Mouse (Mus musculus): ENCODE data around the gene Gm6169. TPM values are rescaled to one million over a fixed set of nuclear protein-coding genes. Genes with fewer than 3 reads are reported as not detected.
"Not testable (repeated sequence)": the region's sequence is repeated elsewhere in the genome, so short reads cannot be mapped to it uniquely, and the experiment has no call there.

Gene Gm6169
- 0.75 and 1.5 TPM in 2 replicates for polyA plus RNA-seq (2016; fragmentation: Nextera tagmentation; extraction: Ambion mirVana)

DNA sequence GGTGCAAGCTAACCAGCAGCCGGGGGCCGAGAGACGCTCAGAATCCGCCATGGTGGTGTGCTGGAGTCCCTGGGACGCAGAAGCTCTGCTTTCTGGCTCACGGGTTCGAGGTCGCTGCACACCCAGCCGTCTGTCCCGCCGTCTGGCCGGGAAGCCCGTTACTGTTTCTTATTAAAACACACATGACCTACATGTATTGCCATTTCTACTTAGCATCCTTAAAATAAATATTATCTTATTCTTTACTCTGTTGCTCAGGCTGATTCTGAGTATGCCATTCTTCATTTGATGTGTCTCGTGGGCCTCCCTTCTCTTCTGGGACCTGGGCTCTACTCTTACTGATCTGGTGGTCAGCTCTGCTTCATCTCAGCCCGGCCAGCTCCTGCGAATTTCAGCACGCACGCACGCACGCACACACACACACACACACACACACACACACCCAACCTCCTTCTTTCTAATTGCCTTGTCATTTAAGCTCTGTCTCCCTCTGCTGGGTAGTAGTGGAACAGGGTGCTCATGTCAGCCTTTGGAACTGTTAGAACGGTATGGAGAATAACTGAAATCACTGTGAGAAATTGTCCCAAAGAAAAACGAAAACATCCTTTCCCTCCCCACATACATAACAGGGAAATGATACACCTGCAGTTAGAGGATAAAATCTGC, at the start of gene Gm6169:
Gene Gm6169, minus strand, starts transcription at position 51 of the 666 bp plus-strand sequence.
- Histone ChIP-seq H3K27ac (no peak within 1 kb of the TSS), H3K4me1 (no peaks in the 10 kb centered on the region), H3K27me3 (replicated peaks) (no peaks in the 10 kb centered on the region), H3K9me3 (replicated peaks) (no peaks in the 10 kb centered on the region), H3K4me3 (no peak within 1 kb of the TSS), H3K4me2 (no peak within 1 kb of the TSS), H3K9ac (no peak within 1 kb of the TSS), H3K36me3 (peaks cover 9% of the 10 kb centered on the region)
- 78% methylated on average over 22 of the region's 22 CpGs for WGBS (ENCODE audit: insufficient replicate concordance)
- no peak for ATAC-seq

DNA sequence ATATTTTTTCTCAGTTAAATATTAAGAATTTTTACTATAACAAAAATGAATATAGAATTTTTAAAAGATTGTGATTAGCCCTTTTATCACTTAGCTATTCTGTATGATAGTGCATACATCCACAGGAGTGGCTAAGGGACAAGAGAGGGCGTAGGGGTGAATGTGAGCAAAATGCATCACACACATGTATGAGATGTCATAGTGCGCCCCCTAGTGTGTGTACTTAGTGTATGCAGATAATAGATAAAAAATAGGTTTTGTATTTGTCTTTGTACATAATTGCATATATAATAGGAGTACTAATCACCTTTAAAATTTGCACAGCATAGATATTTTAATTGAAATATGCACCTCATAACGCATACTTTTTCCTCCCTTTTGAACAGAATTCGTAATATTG, 46.8 kb upstream of the Gm6169 start:
- Histone ChIP-seq H3K4me3 (no peak overlapping the region), H3K9me3 (replicated peaks) (no peaks in the 10 kb centered on the region), H3K4me1 (0 out of 2 replicates have a peak, but pooled peaks cover 2% of the 10 kb centered on the region), H3K9ac (no peak overlapping the region), H3K36me3 (peaks cover 71% of the 10 kb centered on the region), H3K27me3 (replicated peaks) (no peaks in the 10 kb centered on the region), H3K27ac (no peak overlapping the region), H3K4me2 (no peak overlapping the region)
- WGBS (ENCODE audit: insufficient replicate concordance): 53% methylated on average over 4 of the region's 4 CpGs
- no peak for ATAC-seq

- H3K4me3 ChIP-seq: no peak overlapping the region
- no peak overlapping the region for H3K4me2 ChIP-seq
- peaks cover 11% of the 10 kb centered on the region for H3K4me1 ChIP-seq
- no peak overlapping the region for H3K9ac ChIP-seq
- no peaks in the 10 kb centered on the region for H3K9me3 ChIP-seq (replicated peaks)
- no peaks in the 10 kb centered on the region for H3K27me3 ChIP-seq (replicated peaks)
- no peak for ATAC-seq
- peaks cover 40% of the 10 kb centered on the region for H3K36me3 ChIP-seq
- H3K27ac ChIP-seq: no peak overlapping the region
- WGBS (ENCODE audit: insufficient replicate concordance): 81% methylated on average over 7 of the region's 7 CpGs
Measured at GRCm38 (mm10) chr13:97142321-97142720, 43.3 kb upstream of the Gm6169 start.

GRCm38 (mm10) chr13:97138404-97138931, 39.4 kb upstream of the Gm6169 start:
- Histone ChIP-seq H3K4me3 (peak overlapping the region; percentile 91), H3K4me1 (peaks cover 19% of the 10 kb centered on the region), H3K36me3 (peaks cover 39% of the 10 kb centered on the region), H3K27ac (peak overlapping the region; percentile 79), H3K9ac (peak overlapping the region; percentile 84), H3K4me2 (peak overlapping the region; percentile 68)
- not testable (repeated sequence) for H3K9me3 ChIP-seq (replicated peaks); ATAC-seq; H3K27me3 ChIP-seq (replicated peaks)
- 17% methylated on average over 8 of the region's 8 CpGs for WGBS (ENCODE audit: insufficient replicate concordance)

GRCm38 (mm10) chr13:97137466-97138400, 38.7 kb upstream of the Gm6169 start, which contains the start of the genes Gfm2 and Nsa2:
TSS of gene Gfm2 (plus strand) at chr13:97137937.
TSS of gene Nsa2 (minus strand) at chr13:97137937.
- Histone ChIP-seq H3K4me1 (peaks cover 16% of the 10 kb centered on the region), H3K36me3 (peaks cover 39% of the 10 kb centered on the region), H3K4me2 (peak within 1 kb of the TSS; percentile 72), H3K27ac (peak within 1 kb of the TSS; percentile 79), H3K9ac (peak within 1 kb of the TSS; percentile 84), H3K9me3 (replicated peaks) (no peaks in the 10 kb centered on the region), H3K27me3 (replicated peaks) (no peaks in the 10 kb centered on the region), H3K4me3 (peak within 1 kb of the TSS; percentile 91)
- ATAC-seq: peak; percentile 99
- WGBS (ENCODE audit: insufficient replicate concordance): under 1% methylated on average over 57 of the region's 57 CpGs

GRCm38 (mm10) chr13:97130413-97130812, 31.4 kb upstream of the Gm6169 start:
- no CpG with 5 or more reads among the region's 2 CpGs for WGBS (ENCODE audit: insufficient replicate concordance)
- not testable (repeated sequence) for H3K9ac ChIP-seq; H3K4me2 ChIP-seq; H3K4me1 ChIP-seq; H3K27me3 ChIP-seq (replicated peaks); H3K4me3 ChIP-seq; H3K9me3 ChIP-seq (replicated peaks); ATAC-seq; H3K27ac ChIP-seq
- H3K36me3 ChIP-seq: peaks cover 47% of the 10 kb centered on the region

GRCm38 (mm10) chr13:97129654-97130053, 30.6 kb upstream of the Gm6169 start:
- not testable (repeated sequence) for H3K4me1 ChIP-seq

DNA sequence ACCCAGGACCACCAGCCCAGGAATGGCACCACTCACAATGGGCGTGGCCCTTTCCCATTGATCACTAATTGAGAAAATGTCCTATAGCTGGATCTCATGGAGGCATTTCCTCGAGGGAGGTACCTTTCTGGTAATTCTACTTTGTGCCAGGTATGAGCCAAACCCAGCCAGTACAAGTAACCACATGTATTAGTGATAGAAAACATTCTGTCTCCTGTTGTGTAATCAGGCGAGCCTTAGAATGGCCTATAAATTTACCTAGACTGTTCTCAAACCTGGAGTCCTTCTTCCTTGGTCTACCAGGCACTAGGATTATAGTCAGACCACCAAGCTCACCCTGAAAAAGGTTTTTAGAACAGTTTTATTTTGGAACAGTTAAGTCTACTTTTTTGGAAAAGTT, 22.3 kb upstream of the Gm6169 start:
- Histone ChIP-seq H3K9ac (no peak overlapping the region), H3K27me3 (replicated peaks) (no peaks in the 10 kb centered on the region), H3K9me3 (replicated peaks) (no peaks in the 10 kb centered on the region), H3K4me1 (no peaks in the 10 kb centered on the region), H3K4me3 (no peak overlapping the region), H3K4me2 (no peak overlapping the region), H3K27ac (no peak overlapping the region), H3K36me3 (peaks cover 50% of the 10 kb centered on the region)
- 72% methylated on average over 3 of the region's 3 CpGs for WGBS (ENCODE audit: insufficient replicate concordance)
- no peak for ATAC-seq

More at GRCm38 (mm10) chr13:97129654-97130053, 30.6 kb upstream of the Gm6169 start:
- not testable (repeated sequence) for ATAC-seq; H3K4me2 ChIP-seq; H3K27me3 ChIP-seq (replicated peaks); H3K9ac ChIP-seq; H3K9me3 ChIP-seq (replicated peaks); H3K4me3 ChIP-seq; H3K27ac ChIP-seq
- 81% methylated on average over 3 of the region's 4 CpGs for WGBS (ENCODE audit: insufficient replicate concordance)
- peaks cover 45% of the 10 kb centered on the region for H3K36me3 ChIP-seq

DNA sequence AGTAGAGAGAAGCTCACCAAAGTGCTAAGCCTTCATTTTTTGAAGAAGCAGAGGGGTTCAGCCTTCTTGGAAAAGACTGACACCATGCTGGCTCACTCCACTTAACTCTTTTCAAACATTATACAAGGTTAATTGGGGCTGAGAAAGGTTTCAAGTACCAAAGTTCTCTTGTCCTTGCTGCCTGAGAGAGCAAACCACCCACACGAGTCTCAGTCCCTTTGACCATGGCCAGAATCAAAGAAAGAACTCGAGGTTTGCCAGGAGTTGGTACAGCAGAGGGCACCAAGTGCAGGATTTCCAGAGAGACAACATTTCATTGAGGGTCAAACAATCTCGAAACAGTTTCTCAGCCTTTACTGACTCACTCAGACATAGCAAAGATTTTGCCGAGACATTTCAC, 10.0 kb upstream of the Gm6169 start:
- ATAC-seq: no peak
- 79% methylated on average over 4 of the region's 4 CpGs for WGBS (ENCODE audit: insufficient replicate concordance)
- peaks cover 21% of the 10 kb centered on the region for H3K36me3 ChIP-seq
- no peak overlapping the region for H3K9ac ChIP-seq
- no peak overlapping the region for H3K4me2 ChIP-seq
- no peaks in the 10 kb centered on the region for H3K4me1 ChIP-seq
- H3K27ac ChIP-seq: no peak overlapping the region
- no peaks in the 10 kb centered on the region for H3K9me3 ChIP-seq (replicated peaks)
- no peak overlapping the region for H3K4me3 ChIP-seq
- no peaks in the 10 kb centered on the region for H3K27me3 ChIP-seq (replicated peaks)

DNA sequence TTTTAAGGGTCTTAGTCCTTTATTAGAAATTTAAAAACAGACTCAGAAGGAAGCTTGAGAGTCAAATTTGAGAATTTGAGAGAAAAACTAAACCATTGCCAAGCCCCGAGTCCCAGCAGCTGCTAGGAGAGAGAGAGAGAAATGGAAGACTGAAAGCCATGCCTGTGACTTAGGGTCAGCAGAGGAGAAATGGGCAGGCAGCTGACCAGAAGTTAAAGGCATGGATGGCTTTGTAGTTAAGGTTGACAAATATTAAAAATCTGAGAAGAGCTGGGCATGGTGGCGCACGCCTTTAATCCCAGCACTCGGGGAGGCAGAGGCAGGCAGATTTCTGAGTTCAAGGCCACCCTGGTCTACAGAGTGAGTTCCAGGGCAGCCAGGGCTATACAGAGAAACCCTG, 8.7 kb upstream of the Gm6169 start:
- not testable (repeated sequence) for ATAC-seq; H3K27me3 ChIP-seq (replicated peaks); H3K4me2 ChIP-seq; H3K27ac ChIP-seq; H3K4me1 ChIP-seq; H3K9ac ChIP-seq; H3K9me3 ChIP-seq (replicated peaks); H3K4me3 ChIP-seq
- 85% methylated on average over 4 of the region's 4 CpGs for WGBS (ENCODE audit: insufficient replicate concordance)
- H3K36me3 ChIP-seq: peaks cover 15% of the 10 kb centered on the region

GRCm38 (mm10) chr13:97104996-97105395, 6.0 kb upstream of the Gm6169 start:
- peaks cover 4% of the 10 kb centered on the region; the same call in 1 of the 2 replicates for H3K36me3 ChIP-seq
- H3K9ac ChIP-seq: no peak overlapping the region
- H3K4me3 ChIP-seq: no peak overlapping the region
- ATAC-seq: no peak
- H3K27ac ChIP-seq: no peak overlapping the region
- H3K4me2 ChIP-seq: no peak overlapping the region
- H3K27me3 ChIP-seq (replicated peaks): no peaks in the 10 kb centered on the region
- WGBS (ENCODE audit: insufficient replicate concordance): 79% methylated on average over 7 of the region's 7 CpGs
- H3K9me3 ChIP-seq (replicated peaks): no peaks in the 10 kb centered on the region
- H3K4me1 ChIP-seq: no peaks in the 10 kb centered on the region

GRCm38 (mm10) chr13:97095726-97096125, 3.3 kb downstream of the Gm6169 start:
- Histone ChIP-seq H3K27me3 (replicated peaks) (no peaks in the 10 kb centered on the region), H3K4me1 (no peaks in the 10 kb centered on the region), H3K9ac (no peak overlapping the region), H3K36me3 (peaks cover 19% of the 10 kb centered on the region), H3K27ac (no peak overlapping the region), H3K4me3 (no peak overlapping the region), H3K4me2 (no peak overlapping the region), H3K9me3 (replicated peaks) (no peaks in the 10 kb centered on the region)
- WGBS (ENCODE audit: insufficient replicate concordance): 76% methylated on average over 4 of the region's 4 CpGs
- no peak for ATAC-seq
